Mouse (Mus musculus): Measurements from ENCODE around the gene Fam227b.
A peak's percentile ranks its signal among the peaks of the same experiment; 100 is the strongest.

The Fam227b gene

GRCm38 (mm10) chr2:126060595-126060994, 91.2 kb downstream of the Fam227b start:
- DNase-seq: peak in 1 of 2 experiments; percentile 6

GRCm38 (mm10) chr2:126053657-126054056, 98.1 kb downstream of the Fam227b start:
- no peak for DNase-seq

- DNase-seq: no peak
Measured at GRCm38 (mm10) chr2:126052749-126053557, 98.9 kb downstream of the Fam227b start.

- peak; percentile 37 to 51 for DNase-seq
Measured at GRCm38 (mm10) chr2:126045621-126046020, 106.2 kb downstream of the Fam227b start.

- no peak for DNase-seq
Measured at GRCm38 (mm10) chr2:126042674-126043073, 109.1 kb downstream of the Fam227b start.

GRCm38 (mm10) chr2:126041237-126041636, 110.6 kb downstream of the Fam227b start:
- no peak for DNase-seq

- no peak for DNase-seq
Measured at GRCm38 (mm10) chr2:126040651-126041050, 111.2 kb downstream of the Fam227b start.

GRCm38 (mm10) chr2:126039414-126039891, 112.4 kb downstream of the Fam227b start:
- no peak for DNase-seq

GRCm38 (mm10) chr2:126038221-126039000, 113.4 kb downstream of the Fam227b start:
- DNase-seq: no peak

- no peak for DNase-seq
Measured at GRCm38 (mm10) chr2:126036121-126036520, 115.7 kb downstream of the Fam227b start.

GRCm38 (mm10) chr2:126035013-126035770, 116.6 kb downstream of the Fam227b start:
- DNase-seq: no peak

GRCm38 (mm10) chr2:126034379-126035005, 117.3 kb downstream of the Fam227b start, which contains the start of gene Fgf7:
Gene Fgf7, plus strand, starts transcription at chr2:126034658.
- no peak for DNase-seq

- DNase-seq: peak in 1 of 2 experiments; percentile 14
Measured at GRCm38 (mm10) chr2:126033114-126033972, 118.5 kb downstream of the Fam227b start.

GRCm38 (mm10) chr2:126031186-126031900, 120.5 kb downstream of the Fam227b start:
- no peak for DNase-seq

- no peak for DNase-seq
Measured at GRCm38 (mm10) chr2:126015763-126016473, 135.9 kb downstream of the Fam227b start.

GRCm38 (mm10) chr2:126014989-126015710, 136.7 kb downstream of the Fam227b start:
- DNase-seq: no peak

- no peak for DNase-seq
Measured at GRCm38 (mm10) chr2:126006742-126007141, 145.1 kb downstream of the Fam227b start.

GRCm38 (mm10) chr2:126006088-126006487, 145.7 kb downstream of the Fam227b start:
- peak; percentile 9 to 59 for DNase-seq

GRCm38 (mm10) chr2:126002291-126002690, 149.5 kb downstream of the Fam227b start:
- peak; percentile 10 to 34 for DNase-seq

All from kidney, adult 8-10 months (tissue).